Comparison of ENCODE assay signal across 12 mouse cellular contexts in genomic region chr6:90660398-90661028, GRCm38 (mm10). TPM values are rescaled to one million over a fixed set of nuclear protein-coding genes. Genes with fewer than 3 reads are reported as not detected.
DNase-seq lines count a peak whose midpoint lies in the region; ATAC-seq and TF ChIP-seq lines count a peak whose summit lies in the region.
"Had no signal": no experiment of that assay in that cellular context is flagged by ENCODE, and none has a peak within 500 bp of the region (broad histone marks: within the 10 kb centered on the region; RNA-seq: fewer than 3 reads in every experiment).

No protein-coding gene starts in this region.

- H3K4me2 ChIP-seq in heart, embryonic 12.5 days, result no peak overlapping the region
- no peak overlapping the region for H3K4me2 ChIP-seq in midbrain, embryonic 13.5 days (replicated peaks)
- H3K4me2 ChIP-seq in midbrain, embryonic 16.5 days (ENCODE audit: low read length), result no peak overlapping the region
- H3K4me2 ChIP-seq in liver, embryonic 14.5 days (ENCODE audit: low read depth), result peak overlapping the region; percentile 50
- H3K4me2 ChIP-seq: forebrain, embryonic 13.5 days; midbrain, embryonic 12.5 days had no signal

- no peak for TF ChIP-seq CTCF in liver, embryonic 14.5 days (IDR thresholded peaks at IDR 0.05; ENCODE audit: low read depth)

- no peak for ATAC-seq in heart, embryonic 12.5 days (ENCODE audit: insufficient number of reproducible peaks, low FRiP score)
- 0 out of 2 replicates have a peak, but pooled peaks have one; percentile 24 for ATAC-seq in midbrain, embryonic 13.5 days
- ATAC-seq in midbrain, embryonic 16.5 days, result no peak
- ATAC-seq in liver, embryonic 14.5 days (ENCODE audit: insufficient read depth), result no peak
- ATAC-seq: forebrain, embryonic 13.5 days had no signal

- H3K4me1 ChIP-seq in heart, embryonic 12.5 days (replicated peaks), result peaks cover 36% of the 10 kb centered on the region
- 0 out of 2 replicates have a peak, but pooled peaks cover 4% of the 10 kb centered on the region for H3K4me1 ChIP-seq in midbrain, embryonic 13.5 days (replicated peaks)
- H3K4me1 ChIP-seq in midbrain, embryonic 16.5 days (ENCODE audit: control insufficient read depth, insufficient read depth, low read length), result no peaks in the 10 kb centered on the region
- H3K4me1 ChIP-seq in liver, embryonic 14.5 days (replicated peaks; ENCODE audit: control insufficient read depth in 2 of 2, insufficient read depth in 2 of 2, low read length in 1 of 2), result peaks cover 19 to 23% of the 10 kb centered on the region in 2 experiments
- H3K4me1 ChIP-seq: midbrain, embryonic 12.5 days had no signal

- no peak for DNase-seq in heart, adult 11 months
- DNase-seq in liver, embryonic 14.5 days (ENCODE audit: low read depth in 3 of 3, low spot score in 3 of 3), result no peak
- DNase-seq in testis, postnatal 14 days (ENCODE audit: low spot score), result peak; percentile 48
- no peak for DNase-seq in right cerebral cortex, postnatal 14 days
- DNase-seq: retina, postnatal 1 day had no signal

- H3K27ac ChIP-seq in heart, embryonic 12.5 days (ENCODE audit: poor library complexity, severe bottlenecking), result peak overlapping the region; percentile 56
- H3K27ac ChIP-seq in midbrain, embryonic 13.5 days, result no peak overlapping the region
- H3K27ac ChIP-seq in midbrain, embryonic 16.5 days (ENCODE audit: low read length), result no peak overlapping the region
- H3K27ac ChIP-seq in liver, embryonic 14.5 days, result peak overlapping the region; percentile 60
- H3K27ac ChIP-seq: forebrain, embryonic 13.5 days; left cerebral cortex, adult 2 months; midbrain, embryonic 12.5 days had no signal

- H3K9me3 ChIP-seq in heart, embryonic 12.5 days (replicated peaks), result no peaks in the 10 kb centered on the region
- H3K9me3 ChIP-seq in midbrain, embryonic 13.5 days, result no peaks in the 10 kb centered on the region
- H3K9me3 ChIP-seq in midbrain, embryonic 16.5 days (replicated peaks; ENCODE audit: control insufficient read depth, low read length, poor library complexity, severe bottlenecking), result no peaks in the 10 kb centered on the region
- no peaks in the 10 kb centered on the region for H3K9me3 ChIP-seq in liver, embryonic 14.5 days (ENCODE audit: control insufficient read depth, low read length)
- H3K9me3 ChIP-seq: forebrain, embryonic 13.5 days; G1E; midbrain, embryonic 12.5 days had no signal

- no peak overlapping the region for H3K9ac ChIP-seq in heart, embryonic 12.5 days
- no peak overlapping the region for H3K9ac ChIP-seq in midbrain, embryonic 13.5 days (replicated peaks)
- H3K9ac ChIP-seq in midbrain, embryonic 16.5 days (ENCODE audit: low read depth, low read length), result no peak overlapping the region
- peak overlapping the region; percentile 44 for H3K9ac ChIP-seq in liver, embryonic 14.5 days (replicated peaks)
- H3K9ac ChIP-seq: forebrain, embryonic 13.5 days; midbrain, embryonic 12.5 days had no signal

- H3K27me3 ChIP-seq in heart, embryonic 12.5 days (replicated peaks), result no peaks in the 10 kb centered on the region
- H3K27me3 ChIP-seq in midbrain, embryonic 13.5 days, result no peaks in the 10 kb centered on the region
- H3K27me3 ChIP-seq in midbrain, embryonic 16.5 days (ENCODE audit: control insufficient read depth, insufficient read depth, low read depth, low read length), result no peaks in the 10 kb centered on the region
- no peaks in the 10 kb centered on the region for H3K27me3 ChIP-seq in liver, embryonic 14.5 days (ENCODE audit: control insufficient read depth, insufficient read depth, low read length)
- H3K27me3 ChIP-seq: forebrain, embryonic 13.5 days; midbrain, embryonic 12.5 days had no signal

- peaks cover 51% of the 10 kb centered on the region for H3K36me3 ChIP-seq in heart, embryonic 12.5 days
- H3K36me3 ChIP-seq in midbrain, embryonic 13.5 days, result peaks cover 45% of the 10 kb centered on the region
- peaks cover 21% of the 10 kb centered on the region for H3K36me3 ChIP-seq in midbrain, embryonic 16.5 days (ENCODE audit: control insufficient read depth, insufficient read depth, low read length)
- H3K36me3 ChIP-seq in liver, embryonic 14.5 days (replicated peaks; ENCODE audit: control insufficient read depth, insufficient read depth, low read depth), result no peaks in the 10 kb centered on the region

- TF ChIP-seq EP300 in liver, embryonic 14.5 days (IDR thresholded peaks at IDR 0.05; ENCODE audit: low read depth), result no peak

- 77% methylated on average over 20 of the region's 20 CpGs for WGBS in heart, embryonic 12.5 days
- 89% methylated on average over 20 of the region's 20 CpGs for WGBS in midbrain, embryonic 13.5 days
- 84% methylated on average over 20 of the region's 20 CpGs for WGBS in midbrain, embryonic 16.5 days
- WGBS in liver, embryonic 14.5 days (ENCODE audit: insufficient replicate concordance), result 73% methylated on average over 20 of the region's 20 CpGs

- no peak overlapping the region for H3K4me3 ChIP-seq in heart, embryonic 12.5 days
- no peak overlapping the region for H3K4me3 ChIP-seq in midbrain, embryonic 13.5 days (replicated peaks)
- no peak overlapping the region for H3K4me3 ChIP-seq in midbrain, embryonic 16.5 days (ENCODE audit: low read depth, low read length)
- H3K4me3 ChIP-seq in liver, embryonic 14.5 days (ENCODE audit: insufficient read depth in 1 of 2, low read depth in 2 of 2, low read length in 2 of 2), result no peak overlapping the region
- H3K4me3 ChIP-seq: forebrain, embryonic 13.5 days; left cerebral cortex, adult 2 months; midbrain, embryonic 12.5 days had no signal

RNA-seq across cellular contexts. Expression of gene Slc41a3, which starts 56.0 kb away (rescaled TPM):
- polyA plus RNA-seq in heart, embryonic 12.5 days (2016; fragmentation: Nextera tagmentation; extraction: Ambion mirVana), result 11.4 and 12.2 TPM in 2 replicates
- polyA plus RNA-seq in midbrain, embryonic 13.5 days (2015; fragmentation: Nextera tagmentation; extraction: Ambion mirVana), result 3.3 and 3.6 TPM in 2 replicates
- polyA plus RNA-seq in midbrain, embryonic 16.5 days (2015; fragmentation: Nextera tagmentation; extraction: Ambion mirVana), result 5.8 and 8.1 TPM in 2 replicates
- 23.5 and 25.3 TPM in 2 replicates for polyA plus RNA-seq in liver, embryonic 14.5 days (2012; rRNA removed)
- 27.6 and 30.6 TPM in 2 replicates for polyA plus RNA-seq in liver, embryonic 14.5 days (2014; fragmentation: Nextera tagmentation; extraction: Ambion mirVana)

Comparison
In these comparisons a context has a peak if more than half of its experiments do, and no peak if none do; other contexts are left out.
1. H3K27ac ChIP-seq: peak in heart, embryonic 12.5 days (single experiment) and liver, embryonic 14.5 days (single experiment); none in midbrain, embryonic 13.5 days (single experiment) and midbrain, embryonic 16.5 days (single experiment).